Mouse (Mus musculus) inflammation-experienced regulatory T-cells, adult 16 weeks (primary cell): ENCODE measurements around the gene Olfr187. TPM values are rescaled to one million over a fixed set of nuclear protein-coding genes. Genes with fewer than 3 reads are reported as not detected.

Experiments
- polyA plus RNA-seq: library from polyadenylated mRNA; unstranded; fragments of 100-300 nt; shearing (Covaris generic); gene quantifications from one replicate; pipeline ENCODE4 v1.2.1, GENCODE M21; 2017

Olfr187 gene
- polyA plus RNA-seq, result not detected

GRCm38 (mm10) chr16:59039710-59040109, at the start of gene Olfr187:
Olfr187 (minus strand) TSS chr16:59039767.

GRCm38 (mm10) chr16:59077905-59078304, 38.3 kb upstream of the Olfr187 start, which contains the start of gene Olfr190:
Olfr190 (minus strand) TSS chr16:59078005.

GRCm38 (mm10) chr16:59030191-59030590, 9.4 kb downstream of the Olfr187 start, which contains the start of gene Olfr186:
Olfr186 (minus strand) TSS chr16:59030291.

GRCm38 (mm10) chr16:58995057-58995456, 44.5 kb downstream of the Olfr187 start, which contains the start of gene Olfr183:
Olfr183 (plus strand) TSS chr16:58995357.

Other genes with a start within 250 kb of the Olfr187 start
- 2.0 TPM for gene Olfr173, start 239.5 kb downstream of the Olfr187 start, polyA plus RNA-seq
- gene Olfr175-ps1, start 213.0 kb downstream of the Olfr187 start, polyA plus RNA-seq, result 0.24 TPM
- not detected for gene Olfr177, start 165.0 kb downstream of the Olfr187 start, polyA plus RNA-seq
- 0.13 TPM for gene Olfr178, start 147.7 kb downstream of the Olfr187 start, polyA plus RNA-seq
- not detected for gene Olfr181, start 111.0 kb downstream of the Olfr187 start, polyA plus RNA-seq
- not detected for gene Olfr180, start 110.4 kb downstream of the Olfr187 start, polyA plus RNA-seq
- gene Olfr183, start 44.4 kb downstream of the Olfr187 start, polyA plus RNA-seq, result not detected
- not detected for gene Olfr186, start 9.5 kb downstream of the Olfr187 start, polyA plus RNA-seq
- not detected for gene Olfr190, start 38.2 kb upstream of the Olfr187 start, polyA plus RNA-seq
- not detected for gene Olfr191, start 50.1 kb upstream of the Olfr187 start, polyA plus RNA-seq
- gene Olfr193, start 72.1 kb upstream of the Olfr187 start, polyA plus RNA-seq, result not detected
- not detected for gene Olfr194, start 81.3 kb upstream of the Olfr187 start, polyA plus RNA-seq
- gene Olfr195, start 107.3 kb upstream of the Olfr187 start, polyA plus RNA-seq, result not detected
- gene Olfr196, start 130.7 kb upstream of the Olfr187 start, polyA plus RNA-seq, result not detected
- not detected for gene Olfr198, start 163.8 kb upstream of the Olfr187 start, polyA plus RNA-seq
- not detected for gene Olfr199, start 180.0 kb upstream of the Olfr187 start, polyA plus RNA-seq
- gene Olfr201, start 232.9 kb upstream of the Olfr187 start, polyA plus RNA-seq, result not detected
- not detected for gene Olfr202, start 247.0 kb upstream of the Olfr187 start, polyA plus RNA-seq